Mouse (Mus musculus) erythroblast, adult 5-6 weeks (primary cell): ENCODE results near the gene St3gal4. TPM values are rescaled to one million over a fixed set of nuclear protein-coding genes. Genes with fewer than 3 reads are reported as not detected.

ENCODE experiments used
- ATAC-seq: replicated peaks from 2 replicates; pipeline ENCODE4 v1.8.0; 2016; ENCODE audit warnings: moderate number of reproducible peaks, mild to moderate bottlenecking, moderate TSS enrichment, inconsistent platforms; ENCODE audit not compliant: poor library complexity, low FRiP score, severe bottlenecking
- total RNA-seq, 2 experiments: library from RNA; stranded (forward) in 1 of 2; stranded (reverse) in 1 of 2; fragments of 150-400 nt in 1 of 2; fragments of 200-764, 138-1000 nt in 1 of 2; gene quantifications; 2 replicates each; pipeline versions ENCODE4 v1.2.3 to v1.2.4; 2015 to 2017; ENCODE audit warnings: low replicate concordance in 2 of 2

St3gal4 gene
- total RNA-seq, 2 experiments from 2014 or later, result 10.1 to 18.6 TPM

- ATAC-seq, result no peak
Observed at GRCm38 (mm10) chr9:35131637-35132397, 12.7 kb upstream of the St3gal4 start.

DNA sequence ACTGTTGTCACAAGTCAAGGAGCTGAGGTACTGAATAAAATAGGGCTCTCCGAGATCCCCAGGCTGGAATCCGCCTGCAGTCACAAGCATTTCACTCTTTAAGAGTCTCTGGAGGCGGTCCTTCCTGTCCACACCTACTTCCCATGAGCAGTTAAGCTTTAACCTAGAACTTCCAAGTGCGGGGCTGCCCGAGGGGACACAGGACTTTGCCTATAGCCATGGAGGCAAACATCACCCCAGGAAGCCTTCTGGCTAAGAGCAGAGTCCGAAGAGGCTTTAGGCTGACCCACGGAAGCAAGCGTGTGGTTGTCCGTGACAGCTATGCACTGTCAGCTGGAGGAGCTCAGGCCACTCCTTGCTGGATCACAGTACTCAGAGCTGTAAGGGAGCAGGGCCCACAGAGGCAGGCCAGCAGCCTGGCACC lies 9.9 kb upstream of the St3gal4 start:
- no peak for ATAC-seq

DNA sequence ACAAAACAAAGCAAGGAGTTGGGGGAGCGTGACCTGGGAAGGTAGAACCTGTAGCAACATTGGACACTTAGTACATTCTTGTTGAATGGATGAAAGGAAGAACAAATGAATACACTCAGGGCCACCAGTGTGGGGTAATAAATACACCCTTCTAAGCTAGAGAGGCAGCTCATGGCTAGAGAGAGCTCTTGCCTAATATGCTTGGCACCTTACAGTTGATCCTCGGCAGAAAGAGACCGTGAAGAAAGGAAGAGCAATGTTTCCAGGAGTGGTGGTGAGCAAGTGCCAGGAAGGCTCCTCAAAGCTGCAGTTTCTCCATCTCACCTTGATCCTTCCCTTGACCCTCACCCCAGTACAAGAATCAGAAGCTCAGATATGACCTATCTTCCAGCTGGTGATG lies 9.5 kb upstream of the St3gal4 start:
- ATAC-seq, result no peak

DNA sequence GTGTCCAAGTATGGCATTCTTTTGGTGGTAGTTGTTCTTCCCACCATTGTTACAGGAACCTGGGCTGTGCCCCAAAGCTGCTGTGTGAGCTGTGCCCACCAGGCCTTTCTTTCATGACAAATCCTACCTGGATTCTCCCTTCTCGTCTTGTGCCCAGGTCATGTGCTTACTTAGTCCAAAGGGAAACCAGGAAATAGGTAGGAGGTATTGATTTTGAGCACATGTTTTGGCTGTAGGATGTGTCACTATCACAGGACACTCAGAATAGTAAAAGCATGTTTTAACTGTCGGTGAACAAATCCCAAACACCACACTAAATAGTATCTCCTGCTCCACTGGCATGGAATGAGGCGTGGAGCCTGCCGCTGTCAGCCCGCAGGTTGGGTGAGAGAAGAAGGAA lies 8.5 kb upstream of the St3gal4 start:
- no peak for ATAC-seq

- ATAC-seq, result no peak
Observed at GRCm38 (mm10) chr9:35127147-35127546, 8.1 kb upstream of the St3gal4 start.

- no peak for ATAC-seq
Observed at GRCm38 (mm10) chr9:35124678-35124955, 5.5 kb upstream of the St3gal4 start.

DNA sequence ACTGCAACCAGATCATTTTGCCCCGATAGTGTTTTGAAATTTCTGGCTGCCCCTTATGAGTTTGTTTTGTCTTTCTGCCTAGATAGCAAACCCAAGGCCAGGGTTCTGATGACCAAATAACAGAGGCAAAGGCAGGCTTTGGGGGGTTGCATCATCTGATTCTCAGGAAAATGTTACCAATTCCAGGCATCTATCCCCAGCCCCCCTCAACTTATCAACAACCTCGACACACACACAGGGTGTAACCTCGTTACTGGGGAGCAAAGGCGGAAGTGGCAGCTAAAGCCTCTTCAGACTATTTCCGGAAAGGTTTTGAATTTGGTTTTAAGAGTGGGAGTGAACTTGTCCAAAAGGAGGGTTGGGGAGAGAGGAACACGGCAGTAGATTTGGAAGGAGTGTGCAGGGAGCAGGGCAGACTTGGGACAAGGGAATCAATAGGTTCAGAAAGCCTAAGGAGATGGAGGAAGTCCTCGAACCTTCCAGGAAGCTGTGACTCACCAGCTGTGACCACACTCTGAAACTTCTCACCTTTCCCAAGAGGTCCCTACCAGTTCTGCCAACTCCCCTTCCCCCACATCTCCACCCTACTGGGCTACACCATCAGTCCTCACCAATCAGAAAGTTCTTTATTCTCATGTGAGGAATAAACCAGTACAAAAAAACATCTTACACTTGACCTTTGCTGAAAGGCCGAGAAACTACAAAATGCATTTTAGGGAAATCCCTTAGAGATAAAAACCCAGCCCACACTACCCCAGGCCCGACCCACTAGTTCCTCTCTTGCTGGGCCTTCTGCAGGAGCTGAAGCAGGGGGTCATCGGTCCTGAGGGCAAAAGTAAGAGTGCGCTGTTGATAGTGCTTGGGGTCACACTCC lies 5.0 kb upstream of the St3gal4 start:
- peak; percentile 37; the same call in 1 of the 2 replicates for ATAC-seq

- ATAC-seq, result 0 out of 2 replicates have a peak, but pooled peaks have one; percentile 6
Observed at GRCm38 (mm10) chr9:35123456-35123803, 4.4 kb upstream of the St3gal4 start.

GRCm38 (mm10) chr9:35122551-35123266 lies 3.6 kb upstream of the St3gal4 start:
- peak; percentile 85 for ATAC-seq

DNA sequence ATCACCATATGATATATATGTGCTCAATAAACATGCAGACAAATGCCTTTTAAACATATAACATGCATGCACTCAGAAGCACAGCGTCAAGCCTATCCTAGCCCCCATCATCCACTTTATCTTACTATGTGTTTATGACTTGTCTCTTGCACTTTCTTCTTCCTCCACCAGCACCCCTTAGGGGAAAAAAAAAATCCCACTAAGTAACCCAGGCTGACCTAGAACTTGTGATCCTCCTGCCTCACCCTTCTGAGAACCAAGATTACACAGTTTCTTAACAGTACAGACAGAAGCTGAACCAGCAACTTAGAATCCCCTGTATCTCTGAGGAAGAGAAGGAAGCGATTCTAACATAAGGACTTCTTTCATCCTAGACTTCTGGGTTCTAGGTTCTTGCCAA lies 505 bp downstream of the St3gal4 start:
- no peak for ATAC-seq

DNA sequence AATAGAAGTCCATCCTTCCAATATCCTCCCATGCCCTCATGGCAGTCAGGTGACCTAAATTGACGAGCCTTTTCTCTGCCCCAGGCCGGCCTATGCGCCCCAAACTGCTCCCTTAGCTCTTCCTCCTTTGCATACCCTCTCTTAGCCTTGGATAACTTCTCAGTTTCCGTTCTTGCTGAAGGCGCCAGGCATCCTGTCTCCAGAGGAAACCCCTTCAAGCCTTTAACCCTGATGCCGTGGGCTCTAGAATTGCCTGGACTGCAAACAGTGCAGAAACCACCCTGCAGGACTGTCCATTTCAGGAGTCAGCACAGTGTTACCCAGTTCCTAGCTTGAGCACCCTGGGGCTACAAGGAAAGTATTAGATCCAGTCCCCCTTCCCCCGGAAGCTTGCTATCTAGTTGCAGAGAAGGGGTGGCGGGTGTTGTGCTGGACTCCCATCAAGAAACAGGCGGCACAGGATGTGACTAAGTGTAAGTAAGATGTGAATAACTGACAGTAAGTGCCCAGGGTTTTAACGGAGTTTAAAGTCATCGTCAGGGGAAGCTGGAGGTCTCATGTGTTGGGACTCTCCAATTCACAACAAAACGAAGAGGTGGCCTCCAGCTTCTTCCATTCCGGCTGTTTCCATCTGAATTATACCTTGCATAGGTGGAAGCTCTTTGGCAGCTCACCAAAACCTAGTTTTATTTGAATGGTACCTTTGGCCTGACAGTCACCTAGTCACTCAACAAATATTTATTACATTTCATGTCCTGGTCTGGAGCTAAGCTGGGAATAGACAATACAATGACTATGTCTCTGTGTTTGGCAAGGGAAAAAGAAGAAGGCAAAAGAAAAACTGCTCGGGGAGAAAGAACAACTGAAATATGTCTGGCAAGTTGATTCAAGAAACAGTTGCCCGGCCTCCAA lies 1.4 kb downstream of the St3gal4 start:
- ATAC-seq, result 0 out of 2 replicates have a peak, but pooled peaks have one; percentile 9

DNA sequence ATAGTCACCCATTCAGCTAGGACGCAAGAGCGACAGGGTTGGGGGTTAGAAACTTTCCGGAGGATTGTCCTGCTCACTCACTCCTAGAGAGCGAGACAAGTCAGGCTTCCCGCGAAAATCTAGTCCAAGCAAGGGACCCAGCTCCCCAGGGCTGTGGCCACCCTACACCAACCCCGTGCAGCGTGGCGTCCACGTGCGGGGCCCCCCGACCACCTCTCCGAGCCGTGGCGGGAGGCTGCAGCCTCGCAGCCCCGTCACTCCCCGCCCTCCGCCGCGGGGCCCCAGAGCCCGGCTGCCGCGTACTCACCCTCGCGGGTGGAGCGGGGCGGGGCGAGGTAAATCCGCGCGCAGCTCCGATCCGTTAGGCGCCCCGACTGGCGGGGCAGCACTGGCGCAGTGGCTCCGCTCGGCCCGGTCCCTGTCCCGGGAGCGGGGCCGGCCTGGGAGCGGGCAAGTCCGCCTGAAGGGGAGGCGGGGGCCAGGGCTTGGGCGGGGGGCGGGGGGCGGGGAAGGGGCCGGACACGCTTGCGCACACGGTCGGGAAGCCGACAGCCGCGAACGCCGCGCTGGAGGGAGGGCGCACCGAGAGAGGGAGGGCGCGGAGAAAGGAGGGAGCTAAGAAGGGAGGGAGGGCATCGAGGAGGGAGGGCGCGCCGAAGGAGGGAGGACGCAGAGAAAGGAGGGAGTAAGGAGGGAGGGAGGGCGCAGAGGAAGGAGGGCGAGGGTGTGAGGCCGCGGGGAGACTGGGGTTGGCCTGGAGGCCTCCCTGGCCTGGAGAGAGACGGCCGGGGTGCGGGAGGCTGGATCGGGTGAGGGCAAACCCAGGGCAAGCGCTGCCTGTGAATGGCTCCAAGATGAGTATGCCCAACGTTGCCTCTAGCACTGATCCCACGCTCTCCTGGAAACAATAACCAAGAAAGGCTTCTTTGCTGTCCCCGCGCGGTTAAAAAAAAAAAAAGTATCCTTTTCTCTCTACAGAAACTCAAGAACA lies 2.4 kb downstream of the St3gal4 start:
- ATAC-seq, result peak; percentile 82

DNA sequence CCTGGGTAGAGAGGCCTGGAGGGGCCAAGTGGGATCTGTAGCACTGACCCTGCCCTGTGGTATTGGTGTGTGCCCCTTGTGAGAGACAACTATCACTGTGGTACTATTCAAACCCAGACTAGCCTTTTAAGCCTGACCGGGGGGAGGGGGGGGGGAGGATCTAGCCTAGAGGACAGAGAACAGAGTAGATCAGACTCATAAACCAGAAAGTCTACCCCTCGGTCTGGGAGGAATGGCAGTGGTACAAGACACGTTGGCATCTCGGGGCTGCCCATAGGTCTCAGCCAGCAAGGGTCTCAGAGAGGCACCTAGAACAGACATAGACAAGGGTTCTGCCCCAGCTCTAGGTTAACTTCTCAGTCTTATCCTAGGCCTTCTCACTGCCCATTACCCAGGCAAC lies 3.3 kb downstream of the St3gal4 start:
- ATAC-seq, result 0 out of 2 replicates have a peak, but pooled peaks have one; percentile 1

DNA sequence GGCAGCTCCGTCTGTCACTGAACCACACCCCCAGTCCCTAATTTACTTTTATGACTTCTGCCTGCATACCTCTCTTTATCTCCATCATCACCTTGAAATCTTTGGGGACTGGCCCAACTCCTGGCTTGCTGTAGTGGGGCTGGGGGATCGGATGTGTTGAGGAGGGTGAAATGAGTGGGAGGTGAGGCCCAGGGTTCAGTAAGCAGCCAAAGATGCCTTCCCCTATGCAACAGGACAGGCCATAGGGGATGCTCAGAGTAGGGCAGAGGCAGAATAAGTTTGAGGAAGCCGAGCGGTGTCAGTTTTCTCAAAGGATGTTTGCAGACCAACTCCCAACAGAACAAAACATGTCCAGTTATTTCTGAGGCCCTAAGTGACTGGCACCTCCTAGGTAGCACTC lies 3.8 kb downstream of the St3gal4 start:
- ATAC-seq, result no peak

- no peak for ATAC-seq
Observed at GRCm38 (mm10) chr9:35114234-35114633, 4.8 kb downstream of the St3gal4 start.

GRCm38 (mm10) chr9:35111941-35112595 lies 7.0 kb downstream of the St3gal4 start:
- ATAC-seq, result no peak

GRCm38 (mm10) chr9:35111446-35111845 lies 7.6 kb downstream of the St3gal4 start:
- no peak for ATAC-seq

- no peak for ATAC-seq
Observed at GRCm38 (mm10) chr9:35110567-35110966, 8.5 kb downstream of the St3gal4 start.
